Mouse (Mus musculus) CH12.LX (cell line): ENCODE data around the gene Ptma. TPM values are rescaled to one million over a fixed set of nuclear protein-coding genes. Genes with fewer than 3 reads are reported as not detected.

ENCODE experiments used
- DNase-seq: peaks from one replicate; pipeline ENCODE4 v3.0.0-alpha.2; 2013; ENCODE audit errors: extremely low read depth
- H3K27ac ChIP-seq: 2 replicates; pipeline ENCODE4 v1.5.1; 2012; ENCODE audit warnings: low read depth, mild to moderate bottlenecking, control low read depth, moderate library complexity; ENCODE audit not compliant: insufficient read depth
- H3K27me3 ChIP-seq: replicated peaks from 2 replicates; pipeline ENCODE3; 2012; ENCODE audit warnings: inconsistent platforms
- H3K36me3 ChIP-seq, 2 experiments: replicated peaks in 1 of 2; 2 replicates each; pipeline versions ENCODE3 to v1.6.1; 2012; ENCODE audit warnings: inconsistent platforms in 1 of 2, low read length in 1 of 2, mild to moderate bottlenecking in 1 of 2, mixed read lengths in 1 of 2, moderate library complexity in 1 of 2; ENCODE audit not compliant: control insufficient read depth in 1 of 2, insufficient read depth in 1 of 2
- H3K4me1 ChIP-seq, 2 experiments: 2 replicates each; pipeline ENCODE4 v1.6.1; 2012; ENCODE audit warnings: inconsistent platforms in 1 of 2, moderate library complexity in 1 of 2; ENCODE audit not compliant: insufficient read depth in 2 of 2, control insufficient read depth in 1 of 2
- H3K4me2 ChIP-seq: 2 replicates; pipeline ENCODE4 v1.6.1; 2012; ENCODE audit warnings: low read depth, mild to moderate bottlenecking, control low read depth; ENCODE audit not compliant: poor library complexity, insufficient read depth, severe bottlenecking
- H3K4me3 ChIP-seq, 3 experiments: fragments of 150-350 bp in 1 of 3; sonication (generic) in 1 of 3; replicated peaks in 1 of 3; 2 replicates each; pipeline versions ENCODE3 to v1.5.1; 2011 to 2012; ENCODE audit warnings: low read depth in 2 of 3, low read length in 2 of 3, mild to moderate bottlenecking in 2 of 3, moderate library complexity in 2 of 3, control low read depth in 1 of 3, improper control_type of control experiment in 1 of 3, inconsistent platforms in 1 of 3, mixed read lengths in 1 of 3; ENCODE audit not compliant: poor library complexity in 1 of 3
- H3K79me2 ChIP-seq: replicated peaks from 2 replicates; pipeline ENCODE4 v1.6.1; 2012; ENCODE audit warnings: mild to moderate bottlenecking, moderate library complexity; ENCODE audit not compliant: control insufficient read depth, poor library complexity, insufficient read depth, severe bottlenecking; ENCODE audit errors: extremely low read depth
- H3K9ac ChIP-seq: 2 replicates; pipeline ENCODE4 v1.6.1; 2012; ENCODE audit warnings: low read depth, mild to moderate bottlenecking, control low read depth, moderate library complexity; ENCODE audit not compliant: insufficient read depth
- H3K9me3 ChIP-seq: replicated peaks from 2 replicates; pipeline ENCODE3; 2012; ENCODE audit warnings: low read length, inconsistent platforms, mixed read lengths
- CHD2 ChIP-seq: IDR thresholded peaks from 2 replicates; pipeline ENCODE4 v1.6.1; 2011; ENCODE audit warnings: low read length, improper control_type of control experiment
- CTCF ChIP-seq, 2 experiments: IDR thresholded peaks in 1 of 2; conservative IDR thresholded peaks in 1 of 2; 2 replicates each; pipeline ENCODE4 v1.5.1; 2011 to 2012; ENCODE audit warnings: low read depth in 2 of 2, low read length in 2 of 2, improper control_type of control experiment in 1 of 2, inconsistent platforms in 1 of 2, mild to moderate bottlenecking in 1 of 2, moderate library complexity in 1 of 2
- IRF4 ChIP-seq: IDR thresholded peaks from 2 replicates; pipeline ENCODE4 v1.6.1; 2014; ENCODE audit warnings: low read depth, mild to moderate bottlenecking, inconsistent platforms, low read length, improper control_type of control experiment
- JUN ChIP-seq: IDR thresholded peaks from 2 replicates; pipeline ENCODE4 v1.6.1; 2011; ENCODE audit warnings: low read depth, mild to moderate bottlenecking, low read length, improper control_type of control experiment, moderate library complexity; ENCODE audit not compliant: insufficient read depth
- JUND ChIP-seq: conservative IDR thresholded peaks from 2 replicates; pipeline ENCODE4 v1.6.1; 2011; ENCODE audit warnings: low read depth, low read length, improper control_type of control experiment
- KAT2A ChIP-seq: IDR thresholded peaks from 2 replicates; pipeline ENCODE4 v1.6.1; 2012; ENCODE audit warnings: low read length, improper control_type of control experiment, inconsistent platforms; ENCODE audit not compliant: insufficient replicate concordance
- MAFK ChIP-seq: IDR thresholded peaks from 2 replicates; pipeline ENCODE4 v1.6.1; 2011; ENCODE audit warnings: low read length, improper control_type of control experiment; ENCODE audit not compliant: insufficient replicate concordance
- MAZ ChIP-seq: IDR thresholded peaks from 2 replicates; pipeline ENCODE4 v1.6.1; 2012; ENCODE audit warnings: low read depth, mild to moderate bottlenecking, inconsistent platforms, low read length, improper control_type of control experiment, moderate library complexity
- MEF2A ChIP-seq: IDR thresholded peaks from 2 replicates; pipeline ENCODE4 v1.6.1; 2014; ENCODE audit warnings: low read depth, mild to moderate bottlenecking, inconsistent platforms, low read length, improper control_type of control experiment, borderline replicate concordance
- MXI1 ChIP-seq: IDR thresholded peaks from 2 replicates; pipeline ENCODE4 v1.6.1; 2011; ENCODE audit warnings: mild to moderate bottlenecking, low read depth, low read length, improper control_type of control experiment
- NRF1 ChIP-seq: IDR thresholded peaks from 2 replicates; pipeline ENCODE4 v1.6.1; 2014; ENCODE audit warnings: low read depth, mild to moderate bottlenecking, inconsistent platforms, low read length, improper control_type of control experiment, moderate library complexity
- RCOR1 ChIP-seq: conservative IDR thresholded peaks from 2 replicates; pipeline ENCODE4 v1.6.1; 2012; ENCODE audit warnings: low read depth, mild to moderate bottlenecking, inconsistent platforms, low read length, improper control_type of control experiment
- SIN3A ChIP-seq: IDR thresholded peaks from 2 replicates; pipeline ENCODE4 v1.6.1; 2012; ENCODE audit warnings: low read length, improper control_type of control experiment, inconsistent platforms
- SMC3 ChIP-seq: IDR thresholded peaks from 2 replicates; pipeline ENCODE4 v1.6.1; 2011; ENCODE audit warnings: low read depth, low read length, improper control_type of control experiment
- TBP ChIP-seq: conservative IDR thresholded peaks from 2 replicates; pipeline ENCODE4 v1.6.1; 2011; ENCODE audit warnings: low read depth, low read length, improper control_type of control experiment
- UBTF ChIP-seq: IDR thresholded peaks from 2 replicates; pipeline ENCODE4 v1.6.1; 2012; ENCODE audit warnings: low read depth, mild to moderate bottlenecking, inconsistent platforms, low read length, improper control_type of control experiment, moderate library complexity
- ZKSCAN1 ChIP-seq: IDR thresholded peaks from 2 replicates; pipeline ENCODE4 v1.6.1; 2012; ENCODE audit warnings: low read depth, inconsistent platforms, low read length, improper control_type of control experiment, borderline replicate concordance
- ZMIZ1 ChIP-seq: IDR thresholded peaks from 2 replicates; pipeline ENCODE4 v1.6.1; 2012; ENCODE audit warnings: low read depth, mild to moderate bottlenecking, inconsistent platforms, low read length, improper control_type of control experiment
- dilution Hi-C: fragments of 300-500 bp; cut with MboI; formaldehyde crosslinking; loops from 2 replicates; pipeline ENCODE4 v1.14.3; 2020; ENCODE audit warnings: low sequenced_read_pairs; ENCODE audit not compliant: extremely low pct_unique_long_range_greater_than_20kb, extremely low pct_ligation_motif_present
- in situ Hi-C: fragments of 300-500 bp; cut with MboI; formaldehyde crosslinking; loops from 3 replicates; pipeline ENCODE4 v1.14.3; 2019; ENCODE audit warnings: low sequenced_read_pairs, low pct_ligation_motif_present, low pct_unique_long_range_greater_than_20kb, mixed read lengths
- polyA plus RNA-seq: library from polyadenylated mRNA; unstranded; fragments of >175 nt; gene quantifications from 2 replicates; pipeline ENCODE4 v1.2.1, GENCODE M21; 2012; ENCODE audit warnings: low read depth; ENCODE audit not compliant: insufficient read length
- total RNA-seq, 2 experiments: library from RNA; depleted of rRNA; stranded (reverse); fragments of 300-350 nt in 1 of 2; fragments of >200 nt in 1 of 2; gene quantifications; 2 replicates each; pipeline ENCODE4 v1.2.3; 2012 to 2014

The Ptma gene
- total and polyA plus RNA-seq, 3 experiments, result 2,835 to 5,324 (median 5,084) TPM

- peaks cover 0 to 31% of the 10 kb centered on the region in 2 experiments for H3K36me3 ChIP-seq
- DNase-seq, result no peak
- no peak overlapping the region for H3K4me2 ChIP-seq
- H3K27ac ChIP-seq, result no peak overlapping the region
- H3K4me3 ChIP-seq, result no peak overlapping the region
- no peaks in the 10 kb centered on the region for H3K27me3 ChIP-seq
- in situ Hi-C loops (no loop called here), dilution Hi-C loops (no loop called here)
- H3K9ac ChIP-seq, result no peak overlapping the region
- TF ChIP-seq MAZ (no peak), JUN (no peak)
- H3K79me2 ChIP-seq, result no peaks in the 10 kb centered on the region
- no peaks in the 10 kb centered on the region for H3K9me3 ChIP-seq
- H3K4me1 ChIP-seq, result no peaks in the 10 kb centered on the region
These were observed 31.3 kb downstream of the Ptma start for GRCm38 (mm10) chr1:86557872-86558271.

GRCm38 (mm10) chr1:86559232-86559631 lies 32.7 kb downstream of the Ptma start:
- Histone ChIP-seq H3K9me3 (no peaks in the 10 kb centered on the region), H3K4me2 (no peak overlapping the region), H3K4me1 (no peaks in the 10 kb centered on the region), H3K36me3 (peaks cover 2 to 44% of the 10 kb centered on the region in 2 experiments), H3K27ac (no peak overlapping the region), H3K4me3 (no peak overlapping the region), H3K27me3 (no peaks in the 10 kb centered on the region)
- in situ Hi-C loops, result no loop called here
- TF ChIP-seq MAZ, result no peak
- TF ChIP-seq ZKSCAN1, result no peak
- TF ChIP-seq CHD2, result no peak
- TF ChIP-seq JUND, result no peak
- no peak for TF ChIP-seq SIN3A
- TF ChIP-seq IRF4, result no peak
- TF ChIP-seq MAFK, result no peak
- TF ChIP-seq NRF1, result no peak
- no peak for TF ChIP-seq KAT2A
- TF ChIP-seq RCOR1, result no peak
- TF ChIP-seq SMC3, result no peak
- TF ChIP-seq MEF2A, result no peak
- no peak for TF ChIP-seq UBTF
- TF ChIP-seq CTCF (conservative IDR thresholded peaks at IDR 0.05 in 1 of 2, IDR thresholded peaks at IDR 0.05 in 1 of 2; ENCODE audit: low read depth in 2 of 2, low read length in 2 of 2), result no peak
- TF ChIP-seq TBP, result no peak
- TF ChIP-seq MXI1, result no peak
- no peak for TF ChIP-seq ZMIZ1
- TF ChIP-seq, all 38 proteins: peak for 0
- no peak overlapping the region for H3K9ac ChIP-seq
- dilution Hi-C loops, result no loop called here
- H3K79me2 ChIP-seq, result no peaks in the 10 kb centered on the region
- DNase-seq, result no peak
